Mouse (Mus musculus): ENCODE measurements at regions not wholly inside any gene's neighbourhood (a gene's known extent, or its start where the extent isn't known, plus 50 kb on each side); places are given as distances from the start of the nearest gene placed in this dataset.

DNA sequence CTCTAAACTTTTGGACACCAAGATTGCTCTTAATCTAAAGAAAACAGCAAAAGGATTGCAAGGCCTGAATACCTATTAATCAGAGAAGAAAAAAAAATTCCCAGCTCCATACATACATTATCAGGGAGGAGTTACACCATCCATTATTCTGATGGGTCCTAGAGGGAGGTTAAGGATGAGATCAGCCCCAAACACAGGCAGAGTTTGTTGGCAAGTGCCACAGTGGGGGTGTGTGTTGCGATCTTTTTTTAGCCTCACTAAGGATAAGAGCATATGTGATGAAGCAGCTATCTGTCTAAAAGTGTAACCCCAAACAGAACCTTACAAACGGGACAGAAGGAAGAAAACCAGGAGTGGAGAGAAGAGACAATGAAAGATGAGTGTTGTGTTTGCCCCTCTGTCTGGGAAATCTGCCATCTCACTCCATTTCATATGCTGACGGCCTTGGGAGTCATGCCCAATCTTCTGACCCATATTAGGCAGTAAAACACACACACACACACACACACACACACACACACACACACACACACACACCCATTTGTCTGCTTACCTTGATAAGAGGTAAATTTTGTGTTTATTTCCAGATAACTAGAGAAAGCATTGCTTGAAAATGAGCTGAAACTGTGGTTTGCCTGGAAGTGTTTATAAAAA, 61.4 kb upstream of the Adamts9 start:
- Histone ChIP-seq H3K36me3 (replicated peaks in 1 of 2; ENCODE audit: control insufficient read depth in 1 of 2, insufficient read depth in 1 of 2, low read length in 1 of 2) (no peaks in the 10 kb centered on the region), H3K4me3 (replicated peaks in 1 of 3; ENCODE audit: low read depth in 2 of 3, low read length in 2 of 3, poor library complexity in 1 of 3) (no peak overlapping the region), H3K4me2 (ENCODE audit: insufficient read depth, low read depth, poor library complexity, severe bottlenecking) (no peak overlapping the region), H3K27ac (ENCODE audit: insufficient read depth, low read depth) (no peak overlapping the region), H3K79me2 (replicated peaks; ENCODE audit: control insufficient read depth, extremely low read depth, insufficient read depth, poor library complexity, severe bottlenecking) (no peaks in the 10 kb centered on the region), H3K9ac (ENCODE audit: insufficient read depth, low read depth) (no peak overlapping the region), H3K27me3 (replicated peaks) (no peaks in the 10 kb centered on the region), H3K4me1 (ENCODE audit: control insufficient read depth in 1 of 2, insufficient read depth in 2 of 2) (no peaks in the 10 kb centered on the region), H3K9me3 (replicated peaks; ENCODE audit: low read length) (peaks cover 60% of the 10 kb centered on the region)
- no peak for DNase-seq (ENCODE audit: extremely low read depth)
- TF ChIP-seq IRF4 (IDR thresholded peaks at IDR 0.05; ENCODE audit: low read depth, low read length) (no peak), JUND (conservative IDR thresholded peaks at IDR 0.05; ENCODE audit: low read depth, low read length) (no peak), CHD2 (IDR thresholded peaks at IDR 0.05; ENCODE audit: low read length) (no peak), RAD21 (IDR thresholded peaks at IDR 0.05; ENCODE audit: low read depth, low read length) (no peak)
- dilution Hi-C loops (cut with MboI; ENCODE audit: extremely low pct_ligation_motif_present, extremely low pct_unique_long_range_greater_than_20kb, low sequenced_read_pairs) (no loop called here), in situ Hi-C loops (cut with MboI; ENCODE audit: low pct_ligation_motif_present, low pct_unique_long_range_greater_than_20kb, low sequenced_read_pairs) (no loop called here)

DNA sequence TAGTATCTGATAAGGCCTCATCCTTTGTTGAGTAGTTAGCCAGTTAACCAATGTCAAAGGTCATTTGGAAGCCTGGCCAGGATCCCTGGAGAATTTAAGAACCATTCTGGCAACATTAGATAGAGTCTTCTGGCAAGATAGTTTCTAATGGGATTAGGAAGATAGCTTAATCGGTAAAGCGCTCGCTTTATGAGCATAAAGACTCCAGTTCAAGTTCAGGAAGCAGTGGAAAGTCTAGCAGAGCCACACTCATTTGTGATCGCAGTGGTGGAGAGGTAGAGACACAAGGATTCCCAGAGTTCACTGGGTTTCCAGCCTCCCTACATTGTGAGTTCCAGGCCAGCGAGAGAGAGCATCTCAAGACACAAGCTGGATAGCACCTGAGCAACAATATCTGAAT, 60.5 kb upstream of the Adamts9 start:
- no peak for TF ChIP-seq TBP (conservative IDR thresholded peaks at IDR 0.05; ENCODE audit: low read depth, low read length)
- TF ChIP-seq EP300 (IDR thresholded peaks at IDR 0.05; ENCODE audit: low read length) = no peak
- no peak for TF ChIP-seq PAX5 (IDR thresholded peaks at IDR 0.05; ENCODE audit: low read length)
- no peak for TF ChIP-seq JUN (IDR thresholded peaks at IDR 0.05; ENCODE audit: insufficient read depth, low read depth, low read length)
- no peak for TF ChIP-seq MEF2A (IDR thresholded peaks at IDR 0.05; ENCODE audit: borderline replicate concordance, low read depth, low read length)
- no peak for TF ChIP-seq MXI1 (IDR thresholded peaks at IDR 0.05; ENCODE audit: low read depth, low read length)
- no peak for TF ChIP-seq UBTF (IDR thresholded peaks at IDR 0.05; ENCODE audit: low read depth, low read length)
- TF ChIP-seq USF2 (conservative IDR thresholded peaks at IDR 0.05; ENCODE audit: low read depth, low read length) = no peak
- TF ChIP-seq CHD2 (IDR thresholded peaks at IDR 0.05; ENCODE audit: low read length) = no peak
- TF ChIP-seq MAX (IDR thresholded peaks at IDR 0.05; ENCODE audit: low read length) = no peak
- TF ChIP-seq CHD1 (IDR thresholded peaks at IDR 0.05; ENCODE audit: low read depth, low read length) = no peak
- Histone ChIP-seq H3K9me3 (replicated peaks; ENCODE audit: low read length) (peaks cover 63% of the 10 kb centered on the region), H3K4me1 (ENCODE audit: control insufficient read depth in 1 of 2, insufficient read depth in 2 of 2) (no peaks in the 10 kb centered on the region), H3K9ac (ENCODE audit: insufficient read depth, low read depth) (no peak overlapping the region), H3K79me2 (replicated peaks; ENCODE audit: control insufficient read depth, extremely low read depth, insufficient read depth, poor library complexity, severe bottlenecking) (no peaks in the 10 kb centered on the region), H3K4me3 (replicated peaks in 1 of 3; ENCODE audit: low read depth in 2 of 3, low read length in 2 of 3, poor library complexity in 1 of 3) (no peak overlapping the region), H3K36me3 (replicated peaks in 1 of 2; ENCODE audit: control insufficient read depth in 1 of 2, insufficient read depth in 1 of 2, low read length in 1 of 2) (no peaks in the 10 kb centered on the region), H3K27ac (ENCODE audit: insufficient read depth, low read depth) (no peak overlapping the region), H3K4me2 (ENCODE audit: insufficient read depth, low read depth, poor library complexity, severe bottlenecking) (no peak overlapping the region), H3K27me3 (replicated peaks) (no peaks in the 10 kb centered on the region)
- dilution Hi-C loops (cut with MboI; ENCODE audit: extremely low pct_ligation_motif_present, extremely low pct_unique_long_range_greater_than_20kb, low sequenced_read_pairs) = no loop called here
- in situ Hi-C loops (cut with MboI; ENCODE audit: low pct_ligation_motif_present, low pct_unique_long_range_greater_than_20kb, low sequenced_read_pairs) = no loop called here
- DNase-seq (ENCODE audit: extremely low read depth) = no peak

DNA sequence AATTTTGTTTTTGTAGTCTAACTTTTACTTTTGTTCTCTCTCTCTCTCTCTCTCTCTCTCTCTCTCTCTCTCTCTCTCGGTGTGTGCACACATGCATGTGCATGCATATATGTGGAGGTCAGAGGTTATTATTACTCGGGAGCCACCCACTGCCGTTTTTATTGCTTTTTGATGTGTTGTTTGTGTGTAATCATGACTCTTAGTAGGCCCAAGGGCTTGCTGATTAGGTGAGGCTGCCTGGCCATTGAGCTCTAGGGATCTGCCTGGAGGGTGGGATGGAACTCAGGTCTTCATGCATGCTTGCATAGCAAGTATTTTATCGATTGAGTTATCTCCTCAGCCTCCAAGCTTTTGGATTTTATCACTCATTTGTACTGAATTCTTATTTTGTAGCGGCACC, 50.4 kb upstream of the Adamts9 start:
- dilution Hi-C loops (cut with MboI; ENCODE audit: extremely low pct_ligation_motif_present, extremely low pct_unique_long_range_greater_than_20kb, low sequenced_read_pairs) (no loop called here), in situ Hi-C loops (cut with MboI; ENCODE audit: low pct_ligation_motif_present, low pct_unique_long_range_greater_than_20kb, low sequenced_read_pairs) (no loop called here)
- TF ChIP-seq MXI1 (IDR thresholded peaks at IDR 0.05; ENCODE audit: low read depth, low read length) (no peak), E2F4 (IDR thresholded peaks at IDR 0.05; ENCODE audit: insufficient replicate concordance, low read depth, low read length) (no peak), SMC3 (IDR thresholded peaks at IDR 0.05; ENCODE audit: low read depth, low read length) (no peak), ELF1 (IDR thresholded peaks at IDR 0.05; ENCODE audit: low read depth, low read length) (no peak), MAX (IDR thresholded peaks at IDR 0.05; ENCODE audit: low read length) (no peak), ETS1 (conservative IDR thresholded peaks at IDR 0.05; ENCODE audit: low read depth, low read length) (no peak), TCF12 (IDR thresholded peaks at IDR 0.05; ENCODE audit: low read depth, low read length) (no peak), BHLHE40 (IDR thresholded peaks at IDR 0.05; ENCODE audit: low read depth, low read length) (no peak), IRF4 (IDR thresholded peaks at IDR 0.05; ENCODE audit: low read depth, low read length) (no peak)
- no peak for DNase-seq (ENCODE audit: extremely low read depth)
- Histone ChIP-seq H3K4me2 (ENCODE audit: insufficient read depth, low read depth, poor library complexity, severe bottlenecking) (no peak overlapping the region), H3K27me3 (replicated peaks) (no peaks in the 10 kb centered on the region), H3K4me1 (ENCODE audit: control insufficient read depth in 1 of 2, insufficient read depth in 2 of 2) (no peaks in the 10 kb centered on the region), H3K79me2 (replicated peaks; ENCODE audit: control insufficient read depth, extremely low read depth, insufficient read depth, poor library complexity, severe bottlenecking) (no peaks in the 10 kb centered on the region), H3K9me3 (replicated peaks; ENCODE audit: low read length) (peaks cover 58% of the 10 kb centered on the region), H3K4me3 (replicated peaks in 1 of 3; ENCODE audit: low read depth in 2 of 3, low read length in 2 of 3, poor library complexity in 1 of 3) (no peak overlapping the region), H3K27ac (ENCODE audit: insufficient read depth, low read depth) (no peak overlapping the region), H3K36me3 (replicated peaks in 1 of 2; ENCODE audit: control insufficient read depth in 1 of 2, insufficient read depth in 1 of 2, low read length in 1 of 2) (no peaks in the 10 kb centered on the region), H3K9ac (ENCODE audit: insufficient read depth, low read depth) (no peak overlapping the region)
